Mouse (Mus musculus): ENCODE measurements around the gene Epn1. TPM values are rescaled to one million over a fixed set of nuclear protein-coding genes. Genes with fewer than 3 reads are reported as not detected.

Gene Epn1
- polyA plus RNA-seq, 1 experiment from 2014 or later, result 119 TPM

- WGBS, result 95% methylated on average over 18 of the region's 18 CpGs
- peaks cover 5% of the 10 kb centered on the region; the same call in 1 of the 2 replicates for H3K36me3 ChIP-seq (replicated peaks)
Measured at GRCm38 (mm10) chr7:5083325-5084105, 3.5 kb downstream of the Epn1 start.

GRCm38 (mm10) chr7:5085512-5085911 lies 5.5 kb downstream of the Epn1 start:
- no peaks in the 10 kb centered on the region for H3K9me3 ChIP-seq
- no peak overlapping the region for H3K4me2 ChIP-seq
- H3K36me3 ChIP-seq (replicated peaks), result peaks cover 6% of the 10 kb centered on the region
- H3K9ac ChIP-seq, result no peak overlapping the region
- no peak overlapping the region for H3K27ac ChIP-seq
- no peak overlapping the region for H3K4me3 ChIP-seq
- WGBS, result 92% methylated on average over 1 of the region's 1 CpGs
- no peaks in the 10 kb centered on the region for H3K27me3 ChIP-seq (replicated peaks)
- no peak for ATAC-seq (replicated peaks)
- H3K4me1 ChIP-seq, result peaks cover 35% of the 10 kb centered on the region

More at GRCm38 (mm10) chr7:5083325-5084105, 3.5 kb downstream of the Epn1 start:
- no peak overlapping the region for H3K4me3 ChIP-seq
- H3K9ac ChIP-seq, result no peak overlapping the region
- H3K27me3 ChIP-seq (replicated peaks), result no peaks in the 10 kb centered on the region
- no peaks in the 10 kb centered on the region for H3K9me3 ChIP-seq
- ATAC-seq (replicated peaks), result no peak
- H3K27ac ChIP-seq, result no peak overlapping the region
- H3K4me1 ChIP-seq, result peaks cover 35% of the 10 kb centered on the region
- H3K4me2 ChIP-seq, result no peak overlapping the region

GRCm38 (mm10) chr7:5086921-5087440 lies 6.9 kb downstream of the Epn1 start:
- WGBS, result 77% methylated on average over 5 of the region's 5 CpGs
- H3K9ac ChIP-seq, result no peak overlapping the region
- no peak overlapping the region for H3K4me2 ChIP-seq
- no peak overlapping the region for H3K27ac ChIP-seq
- ATAC-seq (replicated peaks), result no peak
- no peaks in the 10 kb centered on the region for H3K27me3 ChIP-seq (replicated peaks)
- H3K4me1 ChIP-seq, result peaks cover 22% of the 10 kb centered on the region
- no peaks in the 10 kb centered on the region for H3K9me3 ChIP-seq
- H3K36me3 ChIP-seq (replicated peaks), result peaks cover 6% of the 10 kb centered on the region
- no peak overlapping the region for H3K4me3 ChIP-seq

GRCm38 (mm10) chr7:5087886-5088285 lies 7.9 kb downstream of the Epn1 start:
- no peak for ATAC-seq (replicated peaks)
- Histone ChIP-seq H3K9me3 (no peaks in the 10 kb centered on the region), H3K4me3 (no peak overlapping the region), H3K4me1 (peaks cover 15% of the 10 kb centered on the region; the same call in 1 of the 2 replicates), H3K9ac (no peak overlapping the region), H3K4me2 (no peak overlapping the region), H3K27me3 (replicated peaks) (no peaks in the 10 kb centered on the region), H3K27ac (no peak overlapping the region), H3K36me3 (replicated peaks) (peaks cover 6% of the 10 kb centered on the region)
- 94% methylated on average over 4 of the region's 4 CpGs for WGBS

GRCm38 (mm10) chr7:5089853-5090252 lies 9.8 kb downstream of the Epn1 start:
- Histone ChIP-seq H3K4me2 (no peak overlapping the region), H3K9ac (no peak overlapping the region), H3K36me3 (replicated peaks) (peaks cover 19% of the 10 kb centered on the region), H3K27me3 (replicated peaks) (no peaks in the 10 kb centered on the region), H3K9me3 (no peaks in the 10 kb centered on the region), H3K4me1 (peaks cover 9% of the 10 kb centered on the region; the same call in 1 of the 2 replicates), H3K4me3 (no peak overlapping the region), H3K27ac (no peak overlapping the region)
- WGBS, result 95% methylated on average over 15 of the region's 15 CpGs
- no peak for ATAC-seq (replicated peaks)

GRCm38 (mm10) chr7:5091008-5091728 lies 11.1 kb downstream of the Epn1 start:
- Histone ChIP-seq H3K4me3 (no peak overlapping the region), H3K36me3 (replicated peaks) (peaks cover 32% of the 10 kb centered on the region), H3K4me1 (peaks cover 6% of the 10 kb centered on the region; the same call in 1 of the 2 replicates), H3K4me2 (no peak overlapping the region), H3K9ac (no peak overlapping the region), H3K9me3 (no peaks in the 10 kb centered on the region), H3K27ac (no peak overlapping the region), H3K27me3 (replicated peaks) (no peaks in the 10 kb centered on the region)
- WGBS, result 96% methylated on average over 15 of the region's 15 CpGs
- ATAC-seq (replicated peaks), result no peak

GRCm38 (mm10) chr7:5092381-5092780 lies 12.3 kb downstream of the Epn1 start:
- H3K36me3 ChIP-seq (replicated peaks), result peaks cover 42% of the 10 kb centered on the region

GRCm38 (mm10) chr7:5092831-5093510 lies 12.9 kb downstream of the Epn1 start:
- H3K4me2 ChIP-seq, result no peak overlapping the region
- H3K36me3 ChIP-seq (replicated peaks), result peaks cover 47% of the 10 kb centered on the region
- H3K27ac ChIP-seq, result no peak overlapping the region
- no peak for ATAC-seq (replicated peaks)
- no peak overlapping the region for H3K4me3 ChIP-seq
- H3K9ac ChIP-seq, result no peak overlapping the region
- no peaks in the 10 kb centered on the region for H3K9me3 ChIP-seq
- no peaks in the 10 kb centered on the region for H3K27me3 ChIP-seq (replicated peaks)
- H3K4me1 ChIP-seq, result no peaks in the 10 kb centered on the region
- WGBS, result 87% methylated on average over 21 of the region's 21 CpGs

More at GRCm38 (mm10) chr7:5092381-5092780, 12.3 kb downstream of the Epn1 start:
- H3K4me1 ChIP-seq, result peaks cover 3% of the 10 kb centered on the region; the same call in 1 of the 2 replicates
- ATAC-seq (replicated peaks), result no peak
- no peaks in the 10 kb centered on the region for H3K27me3 ChIP-seq (replicated peaks)
- H3K9me3 ChIP-seq, result no peaks in the 10 kb centered on the region
- no peak overlapping the region for H3K4me2 ChIP-seq
- 85% methylated on average over 6 of the region's 6 CpGs for WGBS
- no peak overlapping the region for H3K4me3 ChIP-seq
- H3K27ac ChIP-seq, result no peak overlapping the region
- no peak overlapping the region for H3K9ac ChIP-seq

GRCm38 (mm10) chr7:5098769-5099168 lies 18.7 kb downstream of the Epn1 start:
- Histone ChIP-seq H3K9ac (no peak overlapping the region), H3K27ac (no peak overlapping the region), H3K4me1 (no peaks in the 10 kb centered on the region), H3K27me3 (replicated peaks) (no peaks in the 10 kb centered on the region), H3K4me3 (no peak overlapping the region), H3K4me2 (no peak overlapping the region), H3K9me3 (no peaks in the 10 kb centered on the region), H3K36me3 (replicated peaks) (peaks cover 42% of the 10 kb centered on the region)
- 93% methylated on average over 5 of the region's 5 CpGs for WGBS
- ATAC-seq (replicated peaks), result no peak

- H3K9me3 ChIP-seq, result no peaks in the 10 kb centered on the region
- no peak overlapping the region for H3K9ac ChIP-seq
- ATAC-seq (replicated peaks), result no peak
- no peaks in the 10 kb centered on the region for H3K4me1 ChIP-seq
- no peak overlapping the region for H3K4me3 ChIP-seq
- H3K4me2 ChIP-seq, result no peak overlapping the region
- no peaks in the 10 kb centered on the region for H3K27me3 ChIP-seq (replicated peaks)
- peaks cover 33% of the 10 kb centered on the region for H3K36me3 ChIP-seq (replicated peaks)
- 89% methylated on average over 3 of the region's 3 CpGs for WGBS
- H3K27ac ChIP-seq, result no peak overlapping the region
Measured at GRCm38 (mm10) chr7:5099796-5100195, 19.8 kb downstream of the Epn1 start.

GRCm38 (mm10) chr7:5101066-5101663 lies 21.1 kb downstream of the Epn1 start:
- Histone ChIP-seq H3K9ac (no peak overlapping the region), H3K9me3 (no peaks in the 10 kb centered on the region), H3K27me3 (replicated peaks) (no peaks in the 10 kb centered on the region), H3K4me1 (no peaks in the 10 kb centered on the region), H3K27ac (no peak overlapping the region), H3K4me2 (no peak overlapping the region), H3K4me3 (no peak overlapping the region), H3K36me3 (replicated peaks) (peaks cover 20% of the 10 kb centered on the region)
- 93% methylated on average over 10 of the region's 10 CpGs for WGBS
- ATAC-seq (replicated peaks), result no peak

- H3K9me3 ChIP-seq, result no peaks in the 10 kb centered on the region
- H3K27me3 ChIP-seq (replicated peaks), result no peaks in the 10 kb centered on the region
- H3K4me3 ChIP-seq, result no peak overlapping the region
- H3K9ac ChIP-seq, result no peak overlapping the region
- no peak overlapping the region for H3K4me2 ChIP-seq
- no peak overlapping the region for H3K27ac ChIP-seq
- no peak for ATAC-seq (replicated peaks)
- 89% methylated on average over 2 of the region's 2 CpGs for WGBS
- H3K36me3 ChIP-seq (replicated peaks), result peaks cover 8% of the 10 kb centered on the region
- no peaks in the 10 kb centered on the region for H3K4me1 ChIP-seq
Measured at GRCm38 (mm10) chr7:5102564-5102963, 22.5 kb downstream of the Epn1 start.

All from midbrain, embryonic 15.5 days (tissue).